Comparison of ENCODE assay signal across 8 mouse cellular contexts in genomic region chr7:45831128-45831525, GRCm38 (mm10). TPM values are rescaled to one million over a fixed set of nuclear protein-coding genes. Genes with fewer than 3 reads are reported as not detected.
DNase-seq lines count a peak whose midpoint lies in the region; ATAC-seq lines count a peak whose summit lies in the region.

No protein-coding gene starts in this region.

- peak overlapping the region; percentile 90; the same call in 1 of the 2 replicates for H3K9ac ChIP-seq in liver, embryonic 11.5 days (ENCODE audit: low read depth, low read length)
- H3K9ac ChIP-seq in embryonic facial prominence, embryonic 14.5 days (ENCODE audit: low read depth, low read length): no peak overlapping the region
- peak overlapping the region; percentile 51; the same call in 1 of the 2 replicates for H3K9ac ChIP-seq in neural tube, embryonic 14.5 days (replicated peaks; ENCODE audit: low read depth, low read length)

- peaks cover 26% of the 10 kb centered on the region for H3K36me3 ChIP-seq in liver, embryonic 11.5 days (ENCODE audit: control insufficient read depth, insufficient read depth, low read length)
- peaks cover 32% of the 10 kb centered on the region for H3K36me3 ChIP-seq in embryonic facial prominence, embryonic 14.5 days (ENCODE audit: control insufficient read depth, insufficient read depth, low read length)
- peaks cover 35% of the 10 kb centered on the region for H3K36me3 ChIP-seq in limb, embryonic 10.5 days
- peaks cover 11% of the 10 kb centered on the region for H3K36me3 ChIP-seq in neural tube, embryonic 14.5 days (ENCODE audit: control insufficient read depth, insufficient read depth, low read length)

- no peak for DNase-seq in liver, embryonic 11.5 days (ENCODE audit: low spot score)
- no peak for DNase-seq in liver
- DNase-seq in embryonic facial prominence, embryonic 14.5 days (ENCODE audit: low spot score): no peak
- DNase-seq in limb, embryonic 10.5 days (ENCODE audit: low spot score): no peak
- no peak for DNase-seq in layer of hippocampus, adult 18-20 months (ENCODE audit: low spot score in 2 of 2)
- DNase-seq in adipocyte (ENCODE audit: low spot score): no peak
- DNase-seq in urinary bladder, postnatal 14 days (ENCODE audit: low spot score): no peak

- H3K9me3 ChIP-seq in liver, embryonic 11.5 days (ENCODE audit: control insufficient read depth, low read length): no peaks in the 10 kb centered on the region
- H3K9me3 ChIP-seq in embryonic facial prominence, embryonic 14.5 days (ENCODE audit: control insufficient read depth, low read length): no peaks in the 10 kb centered on the region
- no peaks in the 10 kb centered on the region for H3K9me3 ChIP-seq in limb, embryonic 10.5 days (replicated peaks)
- no peaks in the 10 kb centered on the region for H3K9me3 ChIP-seq in neural tube, embryonic 14.5 days (ENCODE audit: control insufficient read depth, low read length)

- ATAC-seq in liver, embryonic 11.5 days (replicated peaks; ENCODE audit: low FRiP score): no peak
- ATAC-seq in embryonic facial prominence, embryonic 14.5 days (ENCODE audit: low read depth): no peak; the same call in 1 of the 2 replicates
- ATAC-seq in neural tube, embryonic 14.5 days (ENCODE audit: low read depth): no peak; the same call in 1 of the 2 replicates

- peak overlapping the region; percentile 95 for H3K4me3 ChIP-seq in liver, embryonic 11.5 days (ENCODE audit: low read depth, low read length)
- peak overlapping the region; percentile 71 for H3K4me3 ChIP-seq in embryonic facial prominence, embryonic 14.5 days (ENCODE audit: low read depth, low read length)
- H3K4me3 ChIP-seq in limb, embryonic 10.5 days: peak overlapping the region; percentile 94
- H3K4me3 ChIP-seq in neural tube, embryonic 14.5 days (ENCODE audit: low read depth, low read length): peak overlapping the region; percentile 79

- H3K4me2 ChIP-seq in liver, embryonic 11.5 days: peak overlapping the region; percentile 90
- peak overlapping the region; percentile 72 for H3K4me2 ChIP-seq in embryonic facial prominence, embryonic 14.5 days (ENCODE audit: low read depth, low read length)
- H3K4me2 ChIP-seq in neural tube, embryonic 14.5 days (ENCODE audit: low read depth, low read length): peak overlapping the region; percentile 83

- no peak overlapping the region for H3K27ac ChIP-seq in liver, embryonic 11.5 days (ENCODE audit: low read depth, low read length)
- H3K27ac ChIP-seq in embryonic facial prominence, embryonic 14.5 days (replicated peaks; ENCODE audit: low read depth, low read length): no peak overlapping the region
- H3K27ac ChIP-seq in limb, embryonic 10.5 days: peak overlapping the region; percentile 85; the same call in 1 of the 2 replicates
- peak overlapping the region; percentile 74 for H3K27ac ChIP-seq in neural tube, embryonic 14.5 days (ENCODE audit: low read depth, low read length)

- H3K27me3 ChIP-seq in liver, embryonic 11.5 days (replicated peaks; ENCODE audit: control insufficient read depth, insufficient read depth, low read length): peaks cover 49% of the 10 kb centered on the region
- peaks cover 50% of the 10 kb centered on the region for H3K27me3 ChIP-seq in embryonic facial prominence, embryonic 14.5 days (replicated peaks; ENCODE audit: control insufficient read depth, insufficient read depth, low read length)
- H3K27me3 ChIP-seq in limb, embryonic 10.5 days (ENCODE audit: low read depth, poor library complexity, severe bottlenecking): peaks cover 52% of the 10 kb centered on the region
- peaks cover 36% of the 10 kb centered on the region for H3K27me3 ChIP-seq in neural tube, embryonic 14.5 days (ENCODE audit: control insufficient read depth, insufficient read depth, low read length)

- WGBS in liver, embryonic 11.5 days: 19% methylated on average over 5 of the region's 5 CpGs
- WGBS in embryonic facial prominence, embryonic 14.5 days: 15% methylated on average over 5 of the region's 5 CpGs
- 21% methylated on average over 5 of the region's 5 CpGs for WGBS in limb, embryonic 10.5 days
- WGBS in neural tube, embryonic 14.5 days: 9% methylated on average over 5 of the region's 5 CpGs

- peaks cover 12% of the 10 kb centered on the region for H3K4me1 ChIP-seq in liver, embryonic 11.5 days (replicated peaks; ENCODE audit: control insufficient read depth, insufficient read depth, low read length)
- H3K4me1 ChIP-seq in embryonic facial prominence, embryonic 14.5 days (ENCODE audit: control insufficient read depth, insufficient read depth, low read length): peaks cover 10% of the 10 kb centered on the region
- peaks cover 36% of the 10 kb centered on the region for H3K4me1 ChIP-seq in limb, embryonic 10.5 days
- peaks cover 21% of the 10 kb centered on the region for H3K4me1 ChIP-seq in neural tube, embryonic 14.5 days (ENCODE audit: control insufficient read depth, insufficient read depth, low read length)

RNA-seq across cellular contexts. Expression of gene Grwd1, which starts 0.4 kb away (rescaled TPM):
- polyA plus RNA-seq in liver, embryonic 11.5 days (2014; fragmentation: Nextera tagmentation; extraction: Ambion mirVana): 101 and 106 TPM in 2 replicates
- 53.9 and 60.5 TPM in 2 replicates for polyA plus RNA-seq in embryonic facial prominence, embryonic 14.5 days (2014; fragmentation: Nextera tagmentation; extraction: Ambion mirVana)
- 116 and 156 TPM in 2 replicates for polyA plus RNA-seq in limb, embryonic 10.5 days (2016; fragmentation: Nextera tagmentation; extraction: Ambion mirVana)
- polyA plus RNA-seq in neural tube, embryonic 14.5 days (2014; fragmentation: Nextera tagmentation; extraction: Ambion mirVana): 39.0 and 40.5 TPM in 2 replicates
- total RNA-seq in layer of hippocampus, adult 18-20 months (2021): 10 to 100 TPM; 20.6 to 22.5 TPM

RNA-seq across cellular contexts. Expression of gene Kcnj14, which starts 6.5 kb away (rescaled TPM):
- polyA plus RNA-seq in liver, embryonic 11.5 days (2014; fragmentation: Nextera tagmentation; extraction: Ambion mirVana): 0.40 and 0.74 TPM in 2 replicates
- 1.4 and 2.2 TPM in 2 replicates for polyA plus RNA-seq in embryonic facial prominence, embryonic 14.5 days (2014; fragmentation: Nextera tagmentation; extraction: Ambion mirVana)
- polyA plus RNA-seq in limb, embryonic 10.5 days (2016; fragmentation: Nextera tagmentation; extraction: Ambion mirVana): 1.2 and 1.4 TPM in 2 replicates
- polyA plus RNA-seq in neural tube, embryonic 14.5 days (2014; fragmentation: Nextera tagmentation; extraction: Ambion mirVana): 1.1 and 1.3 TPM in 2 replicates
- total RNA-seq in layer of hippocampus, adult 18-20 months (2021): 1 to 10 TPM; 1.4 to 2.4 TPM

RNA-seq across cellular contexts. Expression of gene Cyth2, which starts 16.7 kb away (rescaled TPM):
- polyA plus RNA-seq in liver, embryonic 11.5 days (2014; fragmentation: Nextera tagmentation; extraction: Ambion mirVana): 67.2 and 69.1 TPM in 2 replicates
- polyA plus RNA-seq in embryonic facial prominence, embryonic 14.5 days (2014; fragmentation: Nextera tagmentation; extraction: Ambion mirVana): 96.4 and 106 TPM in 2 replicates
- 170 TPM in 2 replicates for polyA plus RNA-seq in limb, embryonic 10.5 days (2016; fragmentation: Nextera tagmentation; extraction: Ambion mirVana)
- polyA plus RNA-seq in neural tube, embryonic 14.5 days (2014; fragmentation: Nextera tagmentation; extraction: Ambion mirVana): 223 and 266 TPM in 2 replicates
- total RNA-seq in layer of hippocampus, adult 18-20 months (2021): 100 to 1,000 TPM; 135 to 155 TPM

RNA-seq across cellular contexts. Expression of gene Kdelr1, which starts 41.4 kb away (rescaled TPM):
- 54.8 and 60.7 TPM in 2 replicates for polyA plus RNA-seq in liver, embryonic 11.5 days (2014; fragmentation: Nextera tagmentation; extraction: Ambion mirVana)
- 147 and 155 TPM in 2 replicates for polyA plus RNA-seq in embryonic facial prominence, embryonic 14.5 days (2014; fragmentation: Nextera tagmentation; extraction: Ambion mirVana)
- 36.8 and 41.2 TPM in 2 replicates for polyA plus RNA-seq in limb, embryonic 10.5 days (2016; fragmentation: Nextera tagmentation; extraction: Ambion mirVana)
- polyA plus RNA-seq in neural tube, embryonic 14.5 days (2014; fragmentation: Nextera tagmentation; extraction: Ambion mirVana): 67.9 and 98.6 TPM in 2 replicates
- 10 to 100 TPM; 71.5 to 73.9 TPM for total RNA-seq in layer of hippocampus, adult 18-20 months (2021)

RNA-seq across cellular contexts. Expression of gene Sult2b1, which starts 46.7 kb away (rescaled TPM):
- polyA plus RNA-seq in liver, embryonic 11.5 days (2014; fragmentation: Nextera tagmentation; extraction: Ambion mirVana): 0.65 and 0.70 TPM in 2 replicates
- 14.2 and 16.3 TPM in 2 replicates for polyA plus RNA-seq in embryonic facial prominence, embryonic 14.5 days (2014; fragmentation: Nextera tagmentation; extraction: Ambion mirVana)
- 1.8 and 2.1 TPM in 2 replicates for polyA plus RNA-seq in limb, embryonic 10.5 days (2016; fragmentation: Nextera tagmentation; extraction: Ambion mirVana)
- 6.8 and 9.7 TPM in 2 replicates for polyA plus RNA-seq in neural tube, embryonic 14.5 days (2014; fragmentation: Nextera tagmentation; extraction: Ambion mirVana)
- total RNA-seq in layer of hippocampus, adult 18-20 months (2021): 1 to 10 TPM; 8.1 to 8.9 TPM

Comparison
In these comparisons a context has a peak if more than half of its experiments do, and no peak if none do; other contexts are left out.
1. H3K27ac ChIP-seq: peak in limb, embryonic 10.5 days (single experiment) and neural tube, embryonic 14.5 days (single experiment); none in liver, embryonic 11.5 days (single experiment) and embryonic facial prominence, embryonic 14.5 days (single experiment).
2. Peak in every context shown above with its lines, with median percentiles within 50 percentile points of each other: H3K4me2 ChIP-seq and H3K4me3 ChIP-seq.